Mouse (Mus musculus): ENCODE results near the gene Plg. TPM values are rescaled to one million over a fixed set of nuclear protein-coding genes. Genes with fewer than 3 reads are reported as not detected.

Plg gene
- polyA plus RNA-seq, 1 experiment from 2014 or later, result not detected

- no peak overlapping the region for H3K9ac ChIP-seq (replicated peaks; ENCODE audit: low read length)
- WGBS, result 83% methylated on average over 5 of the region's 5 CpGs
- no peak for ATAC-seq (ENCODE audit: low FRiP score, low TSS enrichment)
- H3K4me2 ChIP-seq (ENCODE audit: low read length), result no peak overlapping the region
- no peaks in the 10 kb centered on the region for H3K27me3 ChIP-seq (ENCODE audit: control insufficient read depth, insufficient read depth, low read length)
- H3K9me3 ChIP-seq (ENCODE audit: control insufficient read depth, low read length), result no peaks in the 10 kb centered on the region
- H3K4me1 ChIP-seq (ENCODE audit: control insufficient read depth, insufficient read depth, low read length), result no peaks in the 10 kb centered on the region; the same call in 1 of the 2 replicates
- H3K27ac ChIP-seq (replicated peaks; ENCODE audit: low read depth, low read length), result no peak overlapping the region
- no peaks in the 10 kb centered on the region for H3K36me3 ChIP-seq (ENCODE audit: control insufficient read depth, insufficient read depth, low read length)
- DNase-seq, result no peak
- H3K4me3 ChIP-seq (replicated peaks; ENCODE audit: low read depth, low read length), result no peak overlapping the region
These were observed 76.9 kb downstream of the Plg start for GRCm38 (mm10) chr17:12455143-12455790.

GRCm38 (mm10) chr17:12461168-12461567 is 82.8 kb downstream of the Plg start:
- H3K9me3 ChIP-seq (ENCODE audit: control insufficient read depth, low read length), result no peaks in the 10 kb centered on the region
- no peaks in the 10 kb centered on the region for H3K4me1 ChIP-seq (ENCODE audit: control insufficient read depth, insufficient read depth, low read length)
- ATAC-seq (ENCODE audit: low FRiP score, low TSS enrichment) (no peak), DNase-seq (no peak)
- H3K36me3 ChIP-seq (ENCODE audit: control insufficient read depth, insufficient read depth, low read length), result no peaks in the 10 kb centered on the region
- H3K27ac ChIP-seq (replicated peaks; ENCODE audit: low read depth, low read length), result no peak overlapping the region
- H3K4me3 ChIP-seq (replicated peaks; ENCODE audit: low read depth, low read length), result no peak overlapping the region
- no peaks in the 10 kb centered on the region for H3K27me3 ChIP-seq (ENCODE audit: control insufficient read depth, insufficient read depth, low read length)
- H3K4me2 ChIP-seq (ENCODE audit: low read length), result no peak overlapping the region
- no peak overlapping the region for H3K9ac ChIP-seq (replicated peaks; ENCODE audit: low read length)

GRCm38 (mm10) chr17:12466501-12467000 is 88.1 kb downstream of the Plg start:
- 80% methylated on average over 4 of the region's 4 CpGs for WGBS
- no peak overlapping the region for H3K4me3 ChIP-seq (replicated peaks; ENCODE audit: low read depth, low read length)
- no peak overlapping the region for H3K4me2 ChIP-seq (ENCODE audit: low read length)
- H3K9ac ChIP-seq (replicated peaks; ENCODE audit: low read length), result no peak overlapping the region
- ATAC-seq (ENCODE audit: low FRiP score, low TSS enrichment) (no peak), DNase-seq (no peak)
- H3K27ac ChIP-seq (replicated peaks; ENCODE audit: low read depth, low read length), result no peak overlapping the region
- H3K9me3 ChIP-seq (ENCODE audit: control insufficient read depth, low read length), result no peaks in the 10 kb centered on the region
- H3K27me3 ChIP-seq (ENCODE audit: control insufficient read depth, insufficient read depth, low read length), result no peaks in the 10 kb centered on the region
- no peaks in the 10 kb centered on the region for H3K4me1 ChIP-seq (ENCODE audit: control insufficient read depth, insufficient read depth, low read length)
- H3K36me3 ChIP-seq (ENCODE audit: control insufficient read depth, insufficient read depth, low read length), result no peaks in the 10 kb centered on the region

GRCm38 (mm10) chr17:12467642-12468041 is 89.2 kb downstream of the Plg start:
- ATAC-seq (ENCODE audit: low FRiP score, low TSS enrichment) (no peak), DNase-seq (no peak)
- H3K27me3 ChIP-seq (ENCODE audit: control insufficient read depth, insufficient read depth, low read length), result no peaks in the 10 kb centered on the region
- no peak overlapping the region for H3K4me3 ChIP-seq (replicated peaks; ENCODE audit: low read depth, low read length)
- H3K4me2 ChIP-seq (ENCODE audit: low read length), result no peak overlapping the region
- H3K9me3 ChIP-seq (ENCODE audit: control insufficient read depth, low read length), result no peaks in the 10 kb centered on the region
- H3K36me3 ChIP-seq (ENCODE audit: control insufficient read depth, insufficient read depth, low read length), result no peaks in the 10 kb centered on the region
- H3K4me1 ChIP-seq (ENCODE audit: control insufficient read depth, insufficient read depth, low read length), result no peaks in the 10 kb centered on the region
- no peak overlapping the region for H3K9ac ChIP-seq (replicated peaks; ENCODE audit: low read length)
- H3K27ac ChIP-seq (replicated peaks; ENCODE audit: low read depth, low read length), result no peak overlapping the region
- 81% methylated on average over 3 of the region's 3 CpGs for WGBS

- 79% methylated on average over 5 of the region's 5 CpGs for WGBS
- no peak overlapping the region for H3K4me3 ChIP-seq (replicated peaks; ENCODE audit: low read depth, low read length)
- no peak for DNase-seq
- H3K36me3 ChIP-seq (ENCODE audit: control insufficient read depth, insufficient read depth, low read length), result no peaks in the 10 kb centered on the region
- H3K9me3 ChIP-seq (ENCODE audit: control insufficient read depth, low read length), result no peaks in the 10 kb centered on the region
- no peak for ATAC-seq (ENCODE audit: low FRiP score, low TSS enrichment)
- H3K4me1 ChIP-seq (ENCODE audit: control insufficient read depth, insufficient read depth, low read length), result no peaks in the 10 kb centered on the region
- H3K27me3 ChIP-seq (ENCODE audit: control insufficient read depth, insufficient read depth, low read length), result no peaks in the 10 kb centered on the region
- H3K9ac ChIP-seq (replicated peaks; ENCODE audit: low read length), result no peak overlapping the region
- no peak overlapping the region for H3K4me2 ChIP-seq (ENCODE audit: low read length)
- no peak overlapping the region for H3K27ac ChIP-seq (replicated peaks; ENCODE audit: low read depth, low read length)
These were observed 90.3 kb downstream of the Plg start for GRCm38 (mm10) chr17:12468745-12469144.

Other genes with a start within 250 kb of the Plg start
- 31.0 and 38.6 TPM in 2 replicates for gene Map3k4, start 59.8 kb upstream of the Plg start, polyA plus RNA-seq (2014; fragmentation: Nextera tagmentation; extraction: Ambion mirVana)
- 0.74 TPM in 2 replicates for gene Slc22a3, start 129.1 kb downstream of the Plg start, polyA plus RNA-seq (2014; fragmentation: Nextera tagmentation; extraction: Ambion mirVana)
- 1.2 TPM in 1 of 2 replicates, not detected in the other for gene Slc22a2, start 205.5 kb downstream of the Plg start, polyA plus RNA-seq (2014; fragmentation: Nextera tagmentation; extraction: Ambion mirVana)

All from midbrain, embryonic 14.5 days (tissue).